Mouse (Mus musculus) brain, embryonic 18.5 days (tissue): ENCODE results near the gene Ushbp1.

Experiments
- DNase-seq: peaks from one replicate; pipeline ENCODE4 v3.0.0-alpha.2; 2012; ENCODE audit warnings: low read depth, low spot score

Ushbp1 gene

GRCm38 (mm10) chr8:71394481-71394880, 1.1 kb downstream of the Ushbp1 start:
- DNase-seq, result no peak

GRCm38 (mm10) chr8:71392871-71393270, 2.7 kb downstream of the Ushbp1 start:
- no peak for DNase-seq

- no peak for DNase-seq
These were observed 3.2 kb downstream of the Ushbp1 start for GRCm38 (mm10) chr8:71392391-71392790.

GRCm38 (mm10) chr8:71391696-71392095, 3.9 kb downstream of the Ushbp1 start:
- DNase-seq, result no peak

DNA sequence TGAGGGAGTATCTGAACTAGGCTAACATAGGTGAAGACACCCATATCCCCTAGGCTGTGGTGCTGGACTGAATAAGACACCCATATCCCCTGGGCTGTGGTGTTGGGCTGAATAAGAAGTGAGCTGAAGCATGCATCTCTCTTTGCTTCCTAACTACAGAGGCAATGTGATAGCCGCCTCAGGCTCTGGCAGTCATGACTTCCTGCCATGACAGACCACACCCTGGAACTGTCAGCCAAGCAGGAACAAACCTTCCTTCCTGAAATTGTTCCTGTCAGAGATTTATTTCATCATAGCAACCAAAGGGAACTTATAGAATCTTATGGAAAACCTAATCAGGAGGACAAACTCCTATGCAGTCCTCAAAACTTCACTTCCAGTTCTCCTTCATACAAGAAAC, 7.3 kb downstream of the Ushbp1 start:
- no peak for DNase-seq

- no peak for DNase-seq
These were observed 10.3 kb downstream of the Ushbp1 start for GRCm38 (mm10) chr8:71385212-71385835.

GRCm38 (mm10) chr8:71383860-71384259, 11.7 kb downstream of the Ushbp1 start:
- DNase-seq, result no peak

DNA sequence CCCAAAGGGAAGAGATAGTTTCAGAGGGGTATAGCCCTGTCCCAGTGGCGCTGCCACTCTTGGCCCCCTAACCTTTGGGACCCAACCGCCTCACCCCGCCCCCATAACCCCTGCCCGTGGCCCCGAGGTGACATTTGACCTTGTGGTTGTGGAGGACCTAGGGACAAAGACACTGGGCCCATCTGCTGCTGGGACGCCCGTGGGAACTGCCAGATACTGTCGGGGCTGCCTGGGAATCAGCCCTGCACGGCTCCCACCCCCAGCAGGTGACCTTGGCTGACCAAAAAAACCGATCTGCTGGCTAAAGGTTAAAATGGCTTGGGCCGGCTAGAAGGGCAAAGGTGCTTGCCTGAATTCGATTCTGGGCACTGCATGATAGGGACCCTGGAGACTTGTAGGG, 12.2 kb downstream of the Ushbp1 start:
- DNase-seq, result no peak

DNA sequence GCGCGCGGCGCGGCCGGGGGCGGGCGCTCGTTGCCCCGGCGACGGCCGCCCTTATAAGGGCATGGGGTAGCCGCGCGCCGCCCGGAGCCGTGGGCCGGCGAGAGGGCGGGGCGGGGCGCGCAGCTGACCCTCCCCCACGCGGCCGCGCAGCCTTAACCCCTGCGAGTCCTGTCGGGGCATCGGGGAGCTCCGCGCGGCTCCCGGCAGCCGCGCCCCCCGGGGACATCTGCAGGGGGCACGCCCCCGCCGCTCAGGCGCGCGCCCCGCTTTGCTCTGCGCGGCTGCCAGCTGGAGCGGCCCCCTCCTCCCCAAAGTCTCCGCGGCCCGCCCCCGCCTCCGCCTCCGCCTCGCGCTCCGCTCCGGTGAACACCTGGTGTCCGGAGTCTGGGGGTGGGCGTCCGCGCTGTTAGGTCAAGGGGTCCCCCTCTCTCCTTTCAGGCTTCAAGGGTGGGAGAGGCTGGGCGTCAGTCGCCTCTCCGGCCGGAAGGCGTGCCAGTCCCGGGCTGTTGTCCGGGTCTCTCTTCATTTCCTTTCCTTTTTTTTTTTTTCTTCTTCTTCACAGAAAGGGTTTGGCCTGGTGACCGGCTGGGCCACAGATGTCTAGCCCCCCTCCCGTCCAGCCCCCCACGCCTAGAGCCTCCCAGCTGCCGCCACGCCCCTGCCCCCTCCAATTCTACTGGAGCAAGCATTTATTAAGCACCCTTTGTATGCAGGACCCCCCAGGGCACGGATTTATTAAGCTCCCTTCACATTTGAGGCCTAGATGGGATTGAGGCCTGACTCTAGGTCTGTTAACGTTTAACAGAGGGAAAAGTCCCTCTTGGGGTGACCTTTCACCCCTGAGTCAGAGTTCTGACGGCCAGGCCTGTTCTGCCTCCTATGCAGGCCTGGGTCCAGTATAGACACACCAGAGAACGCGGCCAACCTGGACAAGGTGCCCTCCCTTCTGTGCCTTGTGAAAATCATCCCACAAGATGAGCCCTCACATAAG, 13.3 kb downstream of the Ushbp1 start:
- DNase-seq, result no peak

GRCm38 (mm10) chr8:71381421-71381970, 14.1 kb downstream of the Ushbp1 start, which contains the start of gene Nr2f6:
Gene Nr2f6, minus strand, starts transcription at chr8:71381960.
- no peak for DNase-seq

DNA sequence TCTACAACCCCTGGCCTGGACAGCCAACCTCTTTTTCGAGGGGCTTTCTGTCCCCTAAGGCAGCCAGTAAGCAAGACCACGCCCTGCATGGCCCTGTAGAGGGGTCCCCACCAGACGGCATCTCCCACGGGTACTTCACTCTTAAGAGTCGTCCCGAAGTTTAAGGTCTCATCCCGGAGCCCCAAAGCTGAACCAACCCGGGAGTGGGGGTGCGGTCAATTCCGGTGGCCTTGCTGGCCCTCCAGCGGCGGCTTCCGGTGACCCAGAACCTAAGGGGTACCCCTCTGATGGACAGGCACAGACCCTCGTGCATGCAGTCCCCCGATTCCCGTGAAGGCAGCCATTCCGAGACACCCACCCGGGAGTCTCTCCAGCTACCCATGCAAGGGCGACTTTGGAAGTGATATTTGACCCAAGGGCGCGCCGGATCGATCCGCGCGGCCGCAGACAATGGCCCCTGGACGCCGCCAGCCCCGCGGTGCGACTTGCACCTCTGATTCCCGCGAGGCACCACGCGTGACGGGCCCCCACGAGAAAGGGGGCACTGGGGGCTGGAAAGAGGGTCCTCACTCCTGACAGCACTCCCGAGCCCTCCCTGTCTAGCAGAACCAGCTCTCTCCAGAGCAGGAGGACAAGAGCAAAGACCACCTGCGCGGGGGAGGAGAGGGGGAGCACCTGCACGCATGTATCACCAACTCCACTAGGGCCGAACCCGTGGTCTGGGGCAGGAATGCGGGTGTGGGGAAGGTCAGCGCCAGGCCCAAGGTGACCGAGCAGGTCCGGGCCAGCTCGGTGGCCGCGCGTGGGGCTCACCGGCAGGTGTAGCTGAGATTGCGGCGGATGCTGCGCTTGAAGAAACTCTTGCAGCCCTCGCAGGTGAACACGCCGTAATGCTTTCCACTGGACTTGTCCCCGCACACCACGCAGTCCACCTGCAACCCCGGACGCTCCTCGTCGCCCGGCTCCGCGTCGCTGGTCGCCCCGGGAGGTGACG, 15.1 kb downstream of the Ushbp1 start:
- DNase-seq, result no peak

- no peak for DNase-seq
These were observed 16.0 kb downstream of the Ushbp1 start for GRCm38 (mm10) chr8:71379512-71380075.

DNA sequence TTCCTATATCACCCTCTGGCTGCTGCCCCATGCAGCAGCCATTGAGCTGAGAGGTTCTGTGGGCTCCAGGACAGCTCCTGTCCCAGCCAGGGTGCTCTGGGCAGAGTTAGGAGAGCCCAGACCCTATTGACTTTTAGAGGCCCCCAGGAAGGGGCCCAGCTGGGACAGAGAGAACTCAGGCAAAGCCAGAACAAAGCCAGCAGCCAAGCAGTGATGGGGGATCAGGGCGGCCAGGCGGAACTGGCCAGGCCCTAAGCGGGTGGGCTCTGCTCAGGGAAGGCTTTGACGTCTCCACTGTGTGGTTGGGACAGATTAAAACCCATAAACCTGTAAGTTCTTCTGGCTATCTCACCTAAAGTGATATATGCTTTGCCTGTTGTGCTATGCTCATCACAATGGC, 16.6 kb downstream of the Ushbp1 start:
- no peak for DNase-seq

DNA sequence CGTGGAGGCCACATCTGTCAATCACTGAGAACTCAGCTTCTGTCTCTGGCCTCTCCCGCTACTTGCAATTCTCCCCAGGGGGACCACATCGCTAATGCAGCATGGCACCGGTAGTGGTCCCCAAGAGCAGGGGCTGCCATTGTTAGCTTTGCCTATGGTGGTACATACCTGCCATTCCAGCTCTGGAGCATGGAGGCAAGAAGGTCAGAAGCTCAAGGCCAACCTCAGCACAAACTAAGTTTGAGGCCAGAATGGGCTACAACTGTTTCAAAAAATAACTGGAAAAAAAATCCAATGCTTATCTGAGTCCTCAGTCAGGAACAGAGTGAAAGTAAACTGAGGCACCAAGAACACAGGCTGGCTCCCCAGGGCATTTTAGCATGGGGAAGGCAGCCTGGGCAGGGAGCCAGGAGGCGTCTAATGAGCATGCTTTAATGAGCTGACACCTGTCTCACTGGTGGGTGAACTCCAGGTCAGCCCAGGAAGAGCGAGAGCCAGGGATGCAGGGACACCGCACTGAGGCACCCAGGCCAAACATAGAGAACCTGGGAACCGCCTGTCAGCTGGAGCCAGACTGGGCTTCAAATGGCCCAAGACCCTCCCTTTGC, 19.1 kb downstream of the Ushbp1 start:
- DNase-seq, result no peak

- DNase-seq, result no peak
These were observed 19.8 kb downstream of the Ushbp1 start for GRCm38 (mm10) chr8:71375581-71376422.

- DNase-seq, result no peak
These were observed 20.9 kb downstream of the Ushbp1 start for GRCm38 (mm10) chr8:71374616-71375206.

DNA sequence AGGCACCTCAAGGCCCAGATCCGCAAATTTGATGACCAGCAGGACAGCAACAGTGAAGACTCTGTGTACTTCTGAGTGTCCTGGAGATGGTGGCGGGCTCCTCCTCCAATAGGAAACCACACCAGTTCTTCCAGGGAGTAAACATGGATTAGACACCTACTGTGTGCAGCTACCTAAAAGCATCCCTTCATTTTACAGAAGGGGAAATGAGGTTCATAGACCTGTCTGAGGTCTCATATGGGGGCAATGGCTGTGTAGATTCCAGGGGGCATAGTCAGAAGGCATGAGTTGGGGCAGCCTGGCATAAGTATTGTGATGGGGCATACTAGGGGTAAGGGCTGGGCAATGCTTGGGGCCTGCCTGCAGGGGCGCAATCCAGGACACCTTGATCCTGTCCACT, 22.6 kb downstream of the Ushbp1 start:
- DNase-seq, result no peak

GRCm38 (mm10) chr8:71372427-71372826, 23.2 kb downstream of the Ushbp1 start:
- no peak for DNase-seq

DNA sequence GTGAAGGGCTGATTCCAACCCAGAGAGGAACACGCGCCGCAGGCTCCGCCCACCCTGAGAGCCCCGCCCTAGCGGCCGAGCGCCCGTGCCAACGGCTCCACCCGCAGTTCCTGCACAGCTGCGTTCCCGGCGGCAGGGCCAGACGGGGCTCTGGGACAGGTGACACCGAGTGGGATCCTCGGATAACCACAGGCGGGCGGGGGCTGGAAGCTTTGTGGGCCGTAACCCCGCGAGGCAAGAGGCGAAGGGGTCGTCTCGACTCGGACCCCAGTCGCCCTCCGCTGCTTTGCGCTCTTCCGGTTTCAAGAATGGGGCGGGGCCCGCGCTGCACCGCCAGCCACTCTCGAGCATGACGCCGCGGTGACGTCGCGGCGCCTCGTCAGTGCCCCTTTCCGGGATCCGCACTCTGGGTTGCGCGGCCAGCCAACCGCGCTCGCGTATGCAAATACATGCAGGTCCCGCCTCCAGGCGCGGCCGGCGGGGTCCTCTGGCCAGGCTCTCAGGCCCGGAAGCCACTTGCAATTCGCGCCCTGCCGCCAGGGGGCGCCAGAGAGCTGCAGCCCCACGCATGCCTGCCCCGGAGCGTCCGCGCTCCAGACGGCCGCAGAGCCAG, 24.3 kb downstream of the Ushbp1 start, which contains the start of gene Ocel1:
Gene Ocel1 (plus strand): TSS at position 63 of the 613 bp plus-strand sequence.
- DNase-seq, result peak; percentile 90
